Mouse (Mus musculus) regulatory T cell (primary cell): ENCODE data around the gene Mepe.

Experiments used
- in situ Hi-C: fragments of 300-600 bp; cut with MboI, MseI; formaldehyde crosslinking; loops from one replicate; pipeline ENCODE4 v1.15.1; 2025; ENCODE audit warnings: high pct_unique_total_duplicates

The Mepe gene

GRCm38 (mm10) chr5:104325029-104325428 is at the start of gene Mepe:
Mepe (plus strand) TSS chr5:104325329.
- in situ Hi-C loops, result no loop called here

- in situ Hi-C loops, result no loop called here
These were observed 30.9 kb upstream of the Mepe start for GRCm38 (mm10) chr5:104294201-104294600.

- in situ Hi-C loops, result no loop called here
These were observed 26.1 kb upstream of the Mepe start, which contains the start of gene Ibsp for GRCm38 (mm10) chr5:104298994-104299393. Ibsp (plus strand) TSS chr5:104299171.

GRCm38 (mm10) chr5:104314073-104314472 is 11.1 kb upstream of the Mepe start:
- in situ Hi-C loops, result no loop called here

GRCm38 (mm10) chr5:104326884-104327283 is 1.8 kb downstream of the Mepe start:
- in situ Hi-C loops, result no loop called here

GRCm38 (mm10) chr5:104327389-104327788 is 2.3 kb downstream of the Mepe start:
- in situ Hi-C loops, result no loop called here

GRCm38 (mm10) chr5:104327876-104328275 is 2.7 kb downstream of the Mepe start:
- in situ Hi-C loops, result no loop called here

- in situ Hi-C loops, result no loop called here
These were observed 3.3 kb downstream of the Mepe start for GRCm38 (mm10) chr5:104328317-104328850.

GRCm38 (mm10) chr5:104329381-104329780 is 4.3 kb downstream of the Mepe start:
- in situ Hi-C loops, result no loop called here

GRCm38 (mm10) chr5:104330088-104330487 is 5.0 kb downstream of the Mepe start:
- in situ Hi-C loops, result no loop called here

- in situ Hi-C loops, result no loop called here
These were observed 7.2 kb downstream of the Mepe start for GRCm38 (mm10) chr5:104332296-104332695.

- in situ Hi-C loops, result no loop called here
These were observed 8.1 kb downstream of the Mepe start for GRCm38 (mm10) chr5:104333231-104333640.

- in situ Hi-C loops, result no loop called here
These were observed 8.5 kb downstream of the Mepe start for GRCm38 (mm10) chr5:104333643-104334042.

- in situ Hi-C loops, result no loop called here
These were observed 9.4 kb downstream of the Mepe start for GRCm38 (mm10) chr5:104334516-104334915.

- in situ Hi-C loops, result loop anchor here (5.0 kb wide), 1 partner anchor 334 kb away; no protein-coding TSS in a partner anchor
These were observed 10.8 kb downstream of the Mepe start for GRCm38 (mm10) chr5:104335962-104336361.

- in situ Hi-C loops, result loop anchor here (5.0 kb wide), 1 partner anchor 335 kb away; no protein-coding TSS in a partner anchor
These were observed 12.4 kb downstream of the Mepe start for GRCm38 (mm10) chr5:104337491-104337890.

GRCm38 (mm10) chr5:104339009-104339408 is 13.9 kb downstream of the Mepe start:
- in situ Hi-C loops, result loop anchor here (5.0 kb wide), 1 partner anchor 337 kb away; no protein-coding TSS in a partner anchor

- in situ Hi-C loops, result loop anchor here (5.0 kb wide), 1 partner anchor 338 kb away; no protein-coding TSS in a partner anchor
These were observed 14.8 kb downstream of the Mepe start for GRCm38 (mm10) chr5:104339706-104340512.

- in situ Hi-C loops, result no loop called here
These were observed 15.3 kb downstream of the Mepe start for GRCm38 (mm10) chr5:104340513-104340829.

- in situ Hi-C loops, result no loop called here
These were observed 17.8 kb downstream of the Mepe start for GRCm38 (mm10) chr5:104342881-104343280.

GRCm38 (mm10) chr5:104344526-104345240 is 19.6 kb downstream of the Mepe start:
- in situ Hi-C loops, result no loop called here

- in situ Hi-C loops, result no loop called here
These were observed 20.1 kb downstream of the Mepe start for GRCm38 (mm10) chr5:104345241-104345630.
